Mouse (Mus musculus): ENCODE data around the gene Hnrnpdl.

Gene Hnrnpdl

DNA sequence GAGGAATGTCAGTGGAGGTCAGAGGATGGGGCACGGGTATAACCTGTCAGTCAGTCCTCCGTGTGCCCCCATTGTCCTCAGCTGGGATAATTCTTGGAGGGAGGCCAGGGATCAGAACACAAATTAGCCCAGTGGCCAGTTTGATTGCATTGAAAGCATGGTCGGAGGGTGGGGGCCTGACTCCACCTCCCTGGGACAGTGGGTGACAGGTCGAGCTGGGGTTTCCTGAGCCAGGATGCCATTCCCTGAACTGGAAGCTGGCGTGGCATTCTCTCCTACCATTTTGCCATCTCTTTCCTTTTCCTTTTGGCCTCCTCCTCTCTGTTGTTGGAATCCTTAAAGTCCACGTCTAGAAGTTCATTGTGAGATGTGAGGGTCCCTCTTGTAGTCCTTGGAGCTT is 33.6 kb downstream of the Hnrnpdl start:
- DNase-seq (ENCODE audit: extremely low spot score, low spot score): no peak

GRCm38 (mm10) chr5:100005431-100005830 is 34.0 kb downstream of the Hnrnpdl start:
- DNase-seq (ENCODE audit: extremely low spot score, low spot score): no peak

DNA sequence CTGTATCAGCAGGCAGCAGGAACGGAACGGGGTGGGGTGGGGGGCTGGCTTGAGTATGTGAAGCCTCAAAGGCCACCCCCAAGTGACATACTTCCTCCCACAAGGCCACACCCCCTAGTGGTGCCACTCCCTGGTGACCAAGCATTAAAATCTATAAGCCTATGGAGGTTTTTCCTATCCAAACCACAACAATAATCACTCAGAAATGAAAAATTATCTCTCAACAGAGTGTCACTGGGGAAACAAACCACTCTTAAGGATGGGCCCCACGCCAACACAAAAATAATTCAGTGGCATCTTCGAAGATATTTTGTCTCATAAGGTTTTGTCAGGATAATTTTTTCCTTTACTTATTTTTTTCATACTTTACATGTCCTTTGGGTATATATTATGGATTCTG is 35.6 kb downstream of the Hnrnpdl start:
- no peak for DNase-seq (ENCODE audit: extremely low spot score, low spot score)

DNA sequence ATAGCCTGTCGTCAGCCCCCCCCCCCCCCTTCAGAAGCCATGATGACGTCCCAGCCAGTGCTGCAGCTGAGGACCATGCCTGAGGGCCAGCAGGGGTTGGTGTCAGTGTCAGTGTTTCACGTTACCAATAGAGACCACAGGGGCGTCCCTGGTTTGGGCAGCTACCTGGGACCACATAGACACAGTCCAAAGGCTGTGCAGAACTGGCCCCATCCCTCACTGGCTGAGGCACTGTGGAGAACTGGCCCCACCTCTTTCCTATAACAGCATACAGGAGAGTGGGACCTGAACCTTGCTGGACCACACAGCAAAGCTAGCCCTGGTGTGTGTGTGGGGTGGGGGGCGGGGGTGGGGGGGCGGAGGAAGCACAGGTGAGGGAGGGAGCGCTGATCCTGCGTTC is 39.0 kb downstream of the Hnrnpdl start:
- no peak for DNase-seq (ENCODE audit: extremely low spot score, low spot score)

DNA sequence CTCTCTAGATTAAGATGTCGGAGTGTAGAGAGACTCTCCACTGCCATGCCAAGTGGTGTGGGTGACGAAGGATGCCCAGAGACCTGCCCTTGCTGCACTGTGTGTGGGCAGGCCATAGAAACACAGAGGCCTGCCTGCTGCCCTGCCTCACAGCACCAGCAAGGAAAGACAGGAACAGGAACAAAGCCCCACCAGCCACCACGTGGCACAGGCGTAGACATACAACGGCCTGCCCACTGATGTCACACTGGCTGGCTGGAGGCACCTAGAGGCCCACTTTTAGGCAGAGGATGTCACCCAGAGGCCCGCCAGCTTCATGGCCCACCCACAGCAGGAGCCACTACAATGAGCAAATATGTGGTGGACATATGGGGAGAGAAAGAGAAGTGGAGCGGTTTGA is 39.4 kb downstream of the Hnrnpdl start:
- no peak for DNase-seq (ENCODE audit: extremely low spot score, low spot score)

- DNase-seq (ENCODE audit: extremely low spot score, low spot score): no peak
These were observed 44.8 kb downstream of the Hnrnpdl start for GRCm38 (mm10) chr5:99994680-99995079.

DNA sequence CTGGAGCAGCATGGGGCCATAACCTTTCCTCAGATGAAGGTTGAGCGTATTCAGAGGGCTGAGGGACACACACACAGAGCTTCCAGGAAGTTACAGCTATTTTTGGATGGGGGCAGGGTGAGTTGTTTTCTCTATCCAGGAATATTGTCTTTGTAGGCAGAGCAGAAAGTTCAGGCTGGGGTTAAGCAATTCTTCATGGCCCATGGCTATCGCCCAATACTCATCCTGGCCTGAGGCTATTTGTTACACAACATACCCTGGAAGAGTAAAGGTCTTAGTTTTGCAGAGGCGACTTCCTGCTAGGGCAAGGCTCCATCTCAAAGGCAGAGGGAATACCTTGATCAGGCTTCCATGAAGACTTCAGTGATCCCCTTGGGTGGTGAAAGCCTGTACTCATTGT is 45.3 kb downstream of the Hnrnpdl start:
- DNase-seq (ENCODE audit: extremely low spot score, low spot score): no peak

Measured in neural tube, embryonic 10.5 days (tissue).